Mouse (Mus musculus) ES-Bruce4 (cell line): ENCODE measurements around the gene Zfp3.

Experiments used
- CTCF ChIP-seq: IDR thresholded peaks from one replicate; pipeline ENCODE4 v1.8.1; 2011; ENCODE audit warnings: low read depth, low read length
- EP300 ChIP-seq: IDR thresholded peaks from 2 replicates; pipeline ENCODE4 v1.6.1; 2011; ENCODE audit warnings: low read depth, low read length; ENCODE audit not compliant: insufficient read depth

GRCm38 (mm10) chr11:70802208-70802864 lies 38.3 kb downstream of the Zfp3 start:
- no peak for TF ChIP-seq EP300
- TF ChIP-seq CTCF = peak; percentile 13
